Mouse (Mus musculus) activated CD4-positive, CD25-positive, alpha-beta regulatory T cell, adult 4 months (primary cell): ENCODE results near the gene Lrrc17. TPM values are rescaled to one million over a fixed set of nuclear protein-coding genes. Genes with fewer than 3 reads are reported as not detected.
"Not testable (repeated sequence)": the region's sequence is repeated elsewhere in the genome, so short reads cannot be mapped to it uniquely, and the experiment has no call there.

Source experiments
- ATAC-seq: one replicate; pipeline ENCODE4 v1.8.0; 2017
- polyA plus RNA-seq, 2 experiments: library from polyadenylated mRNA; unstranded; fragments of 100-300 nt; shearing (Covaris generic); gene quantifications; one replicate each; pipeline ENCODE4 v1.2.1; 2017

Gene Lrrc17
- polyA plus RNA-seq, 2 experiments from 2014 or later, result 0.16 TPM; not detected in 1

DNA sequence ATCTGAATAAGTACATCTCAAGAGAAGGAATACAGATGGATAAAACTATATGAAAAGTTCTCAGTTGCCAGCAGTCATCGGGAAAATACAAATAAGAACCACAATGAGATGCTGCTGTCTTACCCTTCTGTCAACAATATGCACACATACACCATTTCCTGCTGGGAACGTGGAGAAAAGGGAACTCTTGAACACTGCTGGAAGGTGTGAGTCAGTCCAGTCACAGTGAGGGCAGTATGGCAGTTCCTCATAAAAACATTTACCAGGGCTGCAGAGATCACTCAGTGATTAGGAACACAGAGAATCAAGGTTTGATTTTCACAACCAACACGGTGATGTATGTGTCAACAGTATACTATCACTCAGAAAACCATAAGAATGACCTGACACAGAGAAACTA, 67.6 kb downstream of the Lrrc17 start:
- ATAC-seq, result no peak

DNA sequence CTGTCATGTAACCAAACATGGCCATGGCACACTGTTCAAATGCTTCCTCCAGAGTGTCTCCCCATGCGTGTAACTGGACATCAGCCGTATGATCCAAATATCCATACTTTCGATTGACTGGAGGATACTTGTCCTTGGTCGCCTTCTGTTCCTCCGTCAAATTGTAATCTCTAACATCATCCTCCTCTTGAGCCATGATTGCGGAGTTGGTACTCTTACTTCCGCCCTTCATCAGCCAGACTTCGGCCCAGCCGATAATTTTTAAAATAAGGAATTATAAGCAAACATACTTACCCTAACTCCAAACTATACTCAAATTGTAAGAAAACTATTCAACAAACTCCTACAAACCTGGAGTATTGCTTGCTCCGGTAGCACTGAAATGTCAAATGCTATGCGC, 70.9 kb downstream of the Lrrc17 start:
- ATAC-seq, result not testable (repeated sequence)

DNA sequence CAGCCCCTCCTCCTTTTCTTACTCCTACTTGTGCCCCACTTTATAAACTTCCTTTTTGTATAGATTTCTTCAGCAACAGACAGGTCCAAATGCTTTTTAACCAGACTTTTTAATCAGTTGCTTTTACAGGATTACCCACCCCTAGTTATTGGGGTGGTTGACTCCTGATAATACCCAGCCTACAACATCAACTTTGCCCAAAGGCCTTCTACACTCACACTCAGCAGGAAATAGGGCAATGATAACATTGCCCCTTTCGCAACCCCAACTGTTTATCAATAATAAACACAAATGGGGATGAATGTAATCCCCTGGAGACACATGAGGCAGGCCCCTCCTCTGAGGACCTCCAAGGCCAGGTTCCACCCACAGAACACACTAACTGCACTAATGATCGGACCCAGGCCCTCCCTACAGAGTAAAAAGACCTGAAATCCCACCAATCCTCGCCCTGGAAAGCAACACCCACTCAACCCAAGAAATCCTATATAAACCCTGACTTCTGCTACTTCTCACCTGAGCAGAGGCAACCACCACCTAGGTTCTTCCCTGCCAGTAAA, 73.2 kb downstream of the Lrrc17 start:
- ATAC-seq, result no peak

Other genes with a start within 250 kb of the Lrrc17 start
- 10 to 100 TPM; 27.5 to 28.0 TPM for gene Fgl2, start 170.9 kb upstream of the Lrrc17 start, polyA plus RNA-seq
- under 1 TPM; 0.60 to 0.61 TPM for gene Ccdc146, start 118.9 kb upstream of the Lrrc17 start, polyA plus RNA-seq
- 1 to 10 TPM; 2.4 to 2.6 TPM for gene Fam185a, start 118.6 kb upstream of the Lrrc17 start, polyA plus RNA-seq
- gene Fbxl13, start 102.1 kb downstream of the Lrrc17 start, polyA plus RNA-seq, result not detected
- 10 to 100 TPM; 32.4 to 36.9 TPM for gene Armc10, start 102.3 kb downstream of the Lrrc17 start, polyA plus RNA-seq
- gene Napepld, start 157.8 kb downstream of the Lrrc17 start, polyA plus RNA-seq, result 1 to 10 TPM; 2.4 to 4.3 TPM
- 10 to 100 TPM; 69.6 to 84.4 TPM for gene Pmpcb, start 193.6 kb downstream of the Lrrc17 start, polyA plus RNA-seq
- 10 to 100 TPM; 44.5 to 47.0 TPM for gene Dnajc2, start 241.7 kb downstream of the Lrrc17 start, polyA plus RNA-seq
- 100 to 1,000 TPM; 141 to 161 TPM for gene Psmc2, start 241.7 kb downstream of the Lrrc17 start, polyA plus RNA-seq